Mouse (Mus musculus) gonadal fat pad, adult 2 months (tissue): ENCODE data around the gene Extl2. TPM values are rescaled to one million over a fixed set of nuclear protein-coding genes. Genes with fewer than 3 reads are reported as not detected.

Experiments
- DNase-seq: peaks from one replicate; pipeline ENCODE4 v3.0.0-alpha.2; 2012; ENCODE audit warnings: low read depth
- polyA plus RNA-seq: library from polyadenylated mRNA; depleted of rRNA; stranded (reverse); fragments of >200 nt; gene quantifications from 2 replicates; pipeline ENCODE4 v1.2.3, GENCODE M21; 2012

Gene Extl2
- polyA plus RNA-seq, 1 experiment, result 9.5 TPM

DNA sequence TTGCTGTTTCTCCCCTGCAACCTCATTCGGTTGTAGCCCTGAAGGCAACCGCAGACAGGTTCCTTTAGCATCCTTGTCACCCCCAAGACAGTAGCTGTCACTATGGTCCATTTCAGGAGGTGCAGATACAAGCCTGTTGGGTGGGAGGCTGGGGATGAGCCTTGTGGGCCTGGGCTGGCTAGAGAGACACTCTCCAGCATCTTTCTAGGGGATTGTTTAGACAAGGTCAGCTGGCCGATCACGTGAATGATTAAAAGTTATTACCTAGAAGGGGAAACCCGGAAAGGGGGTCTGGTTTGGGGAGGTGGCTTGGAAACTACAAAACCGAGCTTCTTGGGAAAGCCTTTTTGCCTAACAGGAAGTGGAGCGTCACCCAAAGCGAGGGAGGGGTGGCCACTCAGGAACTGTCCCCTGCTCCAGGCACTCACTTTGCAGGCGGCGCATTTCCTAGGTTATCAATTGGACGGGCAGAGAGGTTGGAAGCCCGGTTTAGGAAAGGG lies 729 bp downstream of the Extl2 start:
- peak; percentile 23 for DNase-seq

DNA sequence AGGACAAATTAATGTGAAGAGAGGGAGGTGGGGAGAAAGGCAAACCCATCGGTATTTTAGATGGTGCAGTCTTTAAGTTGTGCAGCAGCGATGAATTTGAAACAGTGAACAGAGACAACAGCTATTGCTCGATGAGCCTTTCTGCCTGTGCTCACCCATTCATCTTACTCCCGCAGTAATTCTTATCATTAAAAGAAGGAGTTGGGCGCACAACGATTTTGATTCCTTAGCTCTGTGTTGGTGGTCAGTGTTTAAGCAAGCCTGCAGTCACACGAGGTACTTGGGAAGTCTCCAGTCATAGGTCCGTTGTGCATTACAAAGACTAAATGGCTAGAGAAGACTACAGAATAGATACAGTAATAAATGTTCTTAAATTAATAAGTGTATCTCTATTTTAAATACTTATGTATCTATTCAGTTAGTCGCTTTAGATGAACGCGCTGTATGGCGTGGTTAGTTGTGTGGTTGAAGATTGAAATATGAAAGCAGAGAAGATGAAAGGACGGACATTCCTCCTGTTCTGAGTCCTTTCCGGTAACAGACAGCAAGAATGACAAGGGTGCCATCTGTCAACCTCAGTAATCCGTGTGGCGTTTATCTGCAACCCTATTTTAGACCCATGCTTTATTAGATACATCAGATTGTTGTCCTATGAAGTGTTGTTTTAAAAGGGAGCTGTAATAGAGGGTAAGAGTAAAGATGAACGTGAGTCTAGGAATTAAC lies 2.5 kb downstream of the Extl2 start:
- no peak for DNase-seq

DNA sequence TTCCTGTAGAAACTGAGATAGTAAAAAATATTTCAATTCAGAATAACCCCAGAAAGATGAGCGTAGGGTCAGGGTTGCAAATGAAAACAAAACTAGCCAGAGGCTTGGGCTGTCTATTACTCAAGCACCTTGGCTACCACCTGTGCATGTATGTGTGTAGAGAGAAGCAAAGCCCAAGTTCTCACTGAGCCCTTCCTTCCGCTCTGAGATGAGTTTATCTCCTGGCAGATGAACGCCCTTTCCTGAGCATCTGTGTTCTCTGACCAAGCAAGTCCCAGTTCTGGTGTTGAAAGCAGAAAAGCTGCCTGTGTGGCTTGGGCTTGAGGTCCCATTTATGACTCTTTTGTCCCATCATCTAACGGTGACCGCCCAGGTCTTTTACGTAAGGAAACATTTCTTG lies 7.6 kb downstream of the Extl2 start:
- no peak for DNase-seq

DNA sequence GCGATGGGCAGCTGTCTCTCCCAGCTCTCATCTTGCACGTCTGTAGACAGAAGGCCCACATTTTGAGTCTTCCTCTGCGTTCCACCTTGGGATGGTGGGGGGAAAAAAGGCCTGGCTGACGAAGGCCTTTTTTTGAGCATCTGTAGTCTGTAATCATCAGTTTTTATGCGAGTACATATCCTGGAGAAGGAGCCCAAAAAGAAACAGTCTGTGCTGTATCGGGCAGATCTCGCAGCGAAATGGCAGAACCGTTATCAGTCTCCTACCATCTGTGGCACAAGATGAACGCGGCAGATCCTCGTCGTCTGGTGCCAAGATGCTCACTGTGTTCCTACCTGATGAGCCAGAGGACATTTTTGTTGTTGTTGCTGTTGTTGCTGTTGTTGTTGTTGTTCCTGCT lies 8.9 kb downstream of the Extl2 start:
- DNase-seq, result no peak

DNA sequence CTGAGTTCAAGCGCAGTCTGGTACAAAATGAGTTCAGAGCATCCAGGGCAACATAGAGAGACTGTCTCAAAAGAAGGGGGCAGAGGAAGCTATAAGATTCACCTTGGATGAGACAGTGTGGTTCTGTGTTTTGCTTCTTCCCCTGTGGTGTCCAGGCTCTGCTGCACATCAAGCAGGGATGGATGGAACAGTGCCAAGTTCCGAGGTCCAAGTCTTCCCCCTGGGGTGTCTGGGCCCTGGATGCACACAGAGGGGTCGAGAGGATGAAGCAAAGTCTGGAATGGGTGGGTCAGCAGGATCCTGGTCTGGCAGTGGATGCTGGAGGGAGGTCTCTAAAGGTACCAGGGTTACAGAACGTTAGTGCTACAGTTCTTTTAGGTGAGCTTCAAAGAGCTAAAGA lies 11.3 kb downstream of the Extl2 start:
- no peak for DNase-seq

DNA sequence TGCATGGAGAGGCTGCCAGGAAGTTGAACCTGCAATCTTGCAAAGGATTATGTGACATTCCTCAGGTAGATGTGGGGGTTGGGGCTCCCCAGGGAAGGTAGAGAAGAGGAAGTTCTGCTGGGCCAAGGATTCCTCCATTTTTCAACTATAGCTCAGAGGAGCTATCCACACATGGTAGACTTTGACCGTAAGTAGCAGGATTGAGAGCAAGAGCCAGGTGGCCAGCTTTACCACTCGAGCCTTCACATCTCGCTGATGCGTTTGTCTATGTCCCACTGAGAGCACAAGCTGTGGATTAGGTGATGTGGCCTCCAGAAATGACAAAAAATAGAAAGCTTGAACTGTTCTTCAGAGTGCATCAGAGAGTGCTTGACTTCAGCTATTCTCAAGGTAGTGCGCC lies 11.9 kb downstream of the Extl2 start:
- DNase-seq, result no peak

DNA sequence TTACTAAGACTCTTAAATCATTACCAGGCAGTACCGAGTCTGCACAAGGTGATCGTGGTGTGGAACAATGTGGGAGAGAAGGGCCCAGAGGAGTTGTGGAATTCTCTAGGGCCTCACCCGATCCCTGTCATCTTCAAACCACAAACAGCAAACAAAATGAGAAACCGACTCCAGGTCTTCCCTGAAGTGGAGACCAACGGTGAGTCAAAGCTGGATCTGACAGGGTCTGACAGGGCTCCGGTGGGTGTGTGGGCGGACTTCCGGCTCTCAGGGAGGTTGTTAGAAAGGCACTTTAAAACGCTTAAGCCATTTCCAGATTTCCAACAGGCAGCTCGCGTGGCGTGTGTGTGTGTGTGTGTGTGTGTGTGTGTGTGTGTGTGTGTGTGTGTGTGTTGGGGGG lies 17.0 kb downstream of the Extl2 start:
- no peak for DNase-seq

DNA sequence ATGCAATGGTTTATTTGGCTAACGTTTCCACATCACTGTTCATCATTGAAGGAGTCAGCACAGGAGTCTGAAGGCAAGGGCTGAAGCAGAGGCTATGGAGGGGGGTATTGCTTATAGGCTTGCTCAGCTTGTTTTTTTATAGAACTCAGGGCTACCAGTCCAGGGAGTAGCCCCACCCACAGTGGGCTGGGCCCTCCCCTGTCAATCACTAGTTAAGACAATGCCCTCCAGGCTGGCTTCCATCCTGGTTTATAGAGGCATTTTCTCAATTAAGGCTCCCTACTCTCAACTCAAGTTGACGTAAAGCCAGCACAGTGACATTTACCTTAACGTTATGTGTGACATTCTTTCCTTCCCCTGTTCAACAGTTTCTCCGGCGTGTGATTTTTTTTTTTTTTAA lies 17.4 kb downstream of the Extl2 start:
- DNase-seq, result no peak

DNA sequence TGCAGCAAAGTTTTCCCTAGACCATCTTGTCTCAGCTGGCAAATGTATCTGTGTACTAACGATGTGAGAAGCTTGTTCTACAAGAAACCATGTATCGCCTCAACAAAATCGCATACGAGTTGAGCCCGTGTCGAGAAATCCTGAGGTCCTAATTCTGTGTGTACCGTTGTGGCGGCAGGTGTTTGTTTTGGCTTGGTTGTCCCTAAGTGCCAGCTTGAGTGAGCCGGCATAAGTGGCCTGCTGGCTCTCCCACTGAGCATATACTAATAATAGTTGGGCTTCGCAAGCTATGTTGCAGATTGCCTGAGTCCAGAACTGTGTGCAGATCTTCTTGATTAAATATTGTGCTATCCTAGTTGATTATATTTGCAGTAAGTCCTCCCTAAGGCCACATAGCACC lies 18.4 kb downstream of the Extl2 start:
- DNase-seq, result no peak

DNA sequence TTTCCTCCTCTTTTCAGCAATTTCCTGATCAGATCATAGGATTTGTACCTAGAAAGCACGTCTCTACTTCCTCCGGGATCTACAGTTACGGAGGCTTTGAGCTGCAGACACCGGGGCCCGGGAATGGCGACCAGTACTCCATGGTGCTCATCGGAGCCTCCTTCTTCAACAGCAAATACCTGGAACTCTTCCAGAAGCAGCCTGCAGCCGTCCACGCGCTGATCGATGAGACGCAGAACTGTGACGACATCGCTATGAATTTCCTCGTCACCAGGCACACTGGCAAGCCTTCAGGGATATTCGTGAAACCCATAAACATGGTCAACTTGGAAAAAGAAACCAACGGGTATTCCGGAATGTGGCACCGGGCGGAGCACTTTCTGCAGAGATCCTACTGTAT lies 19.7 kb downstream of the Extl2 start:
- no peak for DNase-seq

DNA sequence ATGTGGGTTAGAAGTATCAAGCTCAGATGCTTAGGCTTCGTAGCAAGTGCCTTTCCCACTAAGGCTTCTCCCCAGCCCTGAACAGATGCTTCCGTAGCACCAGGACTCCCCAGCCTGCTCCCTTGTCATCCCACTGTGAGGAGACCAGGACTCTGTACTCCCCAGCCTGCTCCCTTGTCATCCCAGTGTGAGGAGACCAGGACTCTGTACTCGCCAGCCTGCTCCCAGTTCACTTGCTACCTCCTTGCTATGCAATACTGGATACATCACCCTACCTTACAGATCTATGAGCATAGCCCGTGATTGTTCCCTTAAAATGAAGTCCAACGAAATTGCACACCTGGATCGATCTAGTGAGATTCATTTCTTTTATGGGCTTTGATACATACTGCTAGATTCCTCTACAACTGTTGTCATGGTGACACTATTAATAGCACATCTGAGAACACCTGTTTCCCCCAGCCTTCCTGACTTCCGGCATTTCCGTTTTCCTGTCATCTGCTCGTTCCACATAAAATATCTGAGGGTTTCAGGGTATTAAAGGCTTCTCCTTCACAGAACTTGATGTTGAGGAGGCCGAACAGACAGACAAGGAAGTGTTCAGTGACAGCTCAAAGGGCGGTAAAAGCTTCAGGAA lies 23.0 kb downstream of the Extl2 start:
- no peak for DNase-seq

DNA sequence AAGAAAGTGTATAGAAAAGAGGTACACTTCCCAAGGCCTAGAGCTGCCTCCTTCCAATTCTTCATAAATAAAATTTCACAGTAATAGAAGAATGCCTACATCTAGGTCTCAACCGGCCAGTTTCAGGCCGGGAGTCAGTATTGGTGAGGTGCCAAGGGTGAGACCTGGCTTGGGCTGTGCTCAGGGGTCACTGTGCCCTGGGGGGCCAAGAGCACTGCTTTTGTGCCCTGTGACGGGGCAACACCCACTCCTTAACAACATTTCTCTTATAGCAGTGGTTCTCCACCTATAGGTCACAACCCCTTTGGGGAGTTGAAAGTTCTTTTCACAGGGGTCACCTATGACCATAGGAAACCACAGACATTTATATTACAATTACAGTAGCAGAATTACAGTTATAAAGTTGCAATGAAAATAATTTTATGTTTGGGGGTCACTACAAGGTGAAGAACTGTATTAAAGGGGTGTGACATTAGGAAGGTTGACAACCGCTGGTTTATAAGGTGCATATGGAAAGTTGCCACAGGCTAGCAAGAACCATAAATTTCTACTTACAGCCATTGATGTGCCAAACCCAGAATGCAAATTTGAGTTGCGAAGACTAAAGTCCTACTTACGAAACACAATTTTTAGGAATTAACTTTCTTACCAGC lies 26.1 kb downstream of the Extl2 start:
- DNase-seq, result no peak

DNA sequence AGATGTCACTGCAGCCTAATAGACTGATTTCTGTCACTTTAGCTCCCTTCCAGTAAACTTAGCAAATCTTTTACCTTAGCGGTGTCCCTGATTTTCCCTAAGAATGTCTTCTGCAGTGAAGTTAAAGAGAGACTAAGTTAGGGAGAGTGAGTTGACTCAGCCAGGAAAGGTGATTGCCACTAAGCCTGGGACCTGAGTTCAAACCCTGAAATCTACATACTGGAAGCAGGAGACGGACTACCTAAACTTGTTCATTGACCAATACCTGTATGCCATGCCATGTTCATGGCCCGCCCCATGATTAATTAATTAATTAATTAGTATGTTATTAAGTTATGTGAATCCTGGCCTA lies 26.6 kb downstream of the Extl2 start:
- DNase-seq, result no peak

DNA sequence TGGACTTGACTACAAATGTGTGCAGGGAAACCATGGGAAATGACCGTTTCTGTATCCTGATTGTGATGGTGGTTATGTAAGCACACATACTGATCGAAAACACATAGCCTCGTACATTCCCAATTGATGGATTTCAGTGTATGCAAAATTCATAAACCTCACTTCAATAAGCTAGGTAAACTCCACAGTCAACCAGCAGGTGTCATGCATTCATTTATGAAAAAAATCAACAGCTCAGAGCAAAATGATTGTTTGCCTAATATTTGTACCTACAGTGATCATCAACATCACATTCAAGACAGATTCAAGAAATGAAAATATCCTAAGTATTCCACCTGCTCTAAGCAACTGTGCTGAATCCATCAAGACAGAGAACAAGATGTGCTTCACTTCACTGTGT lies 33.5 kb downstream of the Extl2 start:
- no peak for DNase-seq

DNA sequence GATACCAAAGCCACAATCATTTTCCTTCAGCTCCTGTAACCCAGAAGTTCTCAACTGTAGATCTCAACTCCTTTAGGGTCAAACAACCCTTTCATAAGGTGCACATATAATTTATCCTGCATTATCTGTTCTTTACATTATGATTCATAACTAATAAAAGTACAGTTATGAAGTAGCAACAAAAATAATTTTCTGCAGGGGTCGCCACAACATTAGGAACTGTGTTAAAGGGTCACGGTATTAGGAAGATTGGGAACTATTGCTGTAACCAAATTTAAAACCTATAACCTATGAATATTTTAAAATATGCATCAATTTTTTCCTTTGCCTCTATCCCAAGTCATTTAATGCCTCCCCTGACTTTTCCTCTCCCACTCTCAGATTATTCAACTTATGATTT lies 38.7 kb downstream of the Extl2 start:
- no peak for DNase-seq

DNA sequence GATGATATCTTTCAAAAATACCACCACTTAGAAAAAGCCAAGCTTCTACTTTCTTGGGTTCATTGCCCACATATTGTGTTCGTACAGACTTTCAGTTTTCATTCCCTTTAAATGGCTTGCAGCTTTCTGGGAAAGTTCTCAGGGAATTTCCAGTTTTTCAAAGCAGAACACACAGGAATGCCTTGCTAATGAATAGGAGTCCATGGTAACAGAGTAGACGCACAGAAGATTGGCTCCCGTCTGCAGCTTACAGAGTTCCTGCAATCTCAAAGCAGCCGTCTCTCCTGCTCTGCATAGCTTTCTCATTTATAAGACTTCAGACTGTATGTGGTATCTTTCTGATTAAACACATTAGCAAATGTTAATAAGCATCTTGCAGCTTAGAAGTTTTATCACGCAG lies 39.8 kb downstream of the Extl2 start:
- no peak for DNase-seq

DNA sequence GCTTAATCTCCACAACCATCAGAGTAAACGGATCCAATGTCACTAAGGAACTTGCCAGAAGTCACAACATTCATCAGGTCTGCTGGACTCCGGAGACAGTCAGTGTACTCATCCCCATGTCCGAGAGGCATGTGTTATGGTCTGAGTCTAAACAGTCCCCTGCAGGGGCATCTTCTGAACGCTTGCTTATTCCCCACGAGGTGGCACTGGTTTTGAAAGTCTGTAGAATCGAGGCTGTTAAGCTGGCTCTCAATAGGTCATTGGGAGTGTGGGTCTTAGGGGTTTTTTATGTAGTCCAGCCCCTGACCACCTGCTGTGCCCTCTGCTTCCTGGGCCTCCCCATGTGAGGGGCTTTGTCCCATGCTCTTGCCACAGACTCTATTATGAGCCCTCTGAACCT lies 49.8 kb downstream of the Extl2 start:
- DNase-seq, result no peak

DNA sequence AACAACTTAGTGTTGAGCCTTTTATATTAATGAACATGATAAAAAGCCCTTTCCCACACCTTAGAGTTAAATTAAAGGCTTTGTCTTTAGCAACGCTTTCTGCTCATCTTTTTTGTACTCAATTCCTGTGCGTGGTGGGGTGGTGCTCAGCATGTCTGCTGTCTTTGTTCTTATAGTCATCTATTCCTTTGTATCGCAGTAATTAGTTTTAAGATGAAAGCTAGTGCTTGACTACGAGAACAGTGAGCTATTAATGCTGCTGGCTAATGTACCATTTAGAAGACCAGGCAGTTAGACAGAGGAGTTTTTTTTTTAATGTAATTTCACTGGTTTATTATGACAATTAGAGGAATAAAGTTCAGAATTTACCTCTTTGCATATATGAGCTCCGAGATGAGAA lies 53.1 kb downstream of the Extl2 start:
- DNase-seq, result no peak

DNA sequence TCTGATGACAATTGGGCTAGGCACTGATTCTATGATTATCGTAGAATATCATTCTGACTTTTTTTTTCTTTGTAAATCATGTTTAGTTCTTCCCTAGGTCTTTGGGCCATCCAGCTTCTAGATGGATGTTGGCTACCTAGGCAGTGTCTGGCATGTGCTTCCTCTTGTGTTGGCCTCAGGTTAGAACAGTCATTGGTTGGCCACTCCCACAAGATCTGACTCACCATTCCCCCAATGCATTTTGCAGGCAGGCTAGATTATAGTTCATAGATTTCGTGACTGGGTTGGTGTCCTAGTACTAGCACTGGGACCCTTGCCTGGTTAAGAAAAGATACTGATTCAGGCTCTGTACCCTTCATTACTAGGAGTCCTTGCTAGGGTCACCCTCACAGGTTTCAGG lies 54.9 kb downstream of the Extl2 start:
- no peak for DNase-seq

DNA sequence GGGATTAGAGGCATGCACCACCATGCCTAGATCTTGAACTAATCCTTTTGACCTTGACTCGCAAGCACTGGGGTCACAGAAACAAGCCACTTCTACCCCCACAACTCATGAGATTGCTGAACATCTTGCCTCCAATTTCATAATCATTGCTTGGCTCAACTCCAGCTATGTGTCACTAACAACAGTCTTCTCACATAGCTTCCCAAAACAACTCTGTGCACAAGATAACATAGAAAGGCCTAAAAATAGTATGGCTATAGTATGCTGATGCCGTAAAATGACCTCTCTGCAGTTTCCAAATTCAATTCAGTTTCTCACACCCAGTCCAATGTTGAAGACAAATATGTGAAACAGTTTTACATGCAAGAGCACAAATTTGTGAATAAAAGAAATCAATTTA lies 65.3 kb downstream of the Extl2 start:
- DNase-seq, result no peak

DNA sequence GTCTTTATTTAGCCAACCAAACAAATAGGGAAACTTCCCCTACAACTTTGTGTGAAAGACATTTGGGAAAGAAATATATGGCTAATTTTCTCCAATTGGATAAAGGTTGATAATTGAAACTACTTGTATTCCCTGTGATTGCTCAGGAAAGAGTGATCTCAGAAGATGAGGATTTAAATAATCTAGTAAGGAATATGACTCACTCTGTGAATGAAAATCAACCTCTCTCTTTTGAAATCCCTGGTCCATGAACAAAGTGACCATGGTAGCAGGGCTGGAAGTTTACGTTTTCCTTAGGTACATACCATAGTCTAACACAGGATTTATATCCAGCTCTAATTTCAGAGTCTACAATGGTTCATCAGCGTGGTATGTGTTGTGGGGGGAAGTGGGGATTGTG lies 69.5 kb downstream of the Extl2 start:
- DNase-seq, result no peak

DNA sequence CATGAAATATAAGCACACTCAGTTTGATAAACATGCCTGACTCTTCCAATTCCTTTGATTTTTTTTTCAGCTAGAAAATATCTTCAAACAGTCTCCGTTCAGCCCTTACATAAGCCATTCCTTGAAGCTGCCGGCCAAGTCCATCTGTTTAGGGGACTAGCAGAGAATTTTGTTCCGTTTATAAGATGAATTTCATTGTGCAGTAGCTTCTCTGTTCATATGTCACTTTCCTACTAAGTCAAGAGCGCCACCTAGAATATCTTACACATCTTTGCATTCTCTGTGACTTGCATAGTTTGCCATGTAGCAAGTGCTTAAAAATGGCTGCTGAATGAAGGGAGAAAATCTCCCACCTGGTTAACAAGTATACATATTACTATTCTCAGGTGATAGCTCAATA lies 71.2 kb downstream of the Extl2 start:
- DNase-seq, result no peak
